Mouse (Mus musculus) heart, postnatal 0 days (tissue): ENCODE measurements around the gene Plagl2.
A peak's percentile ranks its signal among the peaks of the same experiment; 100 is the strongest.

ENCODE experiments used
- CTCF ChIP-seq: IDR thresholded peaks from 2 replicates; pipeline ENCODE4 v1.5.1; 2016; ENCODE audit warnings: antibody characterized with exemption, control low read depth, low read depth
- EP300 ChIP-seq: IDR thresholded peaks from 2 replicates; pipeline ENCODE4 v1.6.1; 2016; ENCODE audit warnings: antibody characterized with exemption, low read depth

DNA sequence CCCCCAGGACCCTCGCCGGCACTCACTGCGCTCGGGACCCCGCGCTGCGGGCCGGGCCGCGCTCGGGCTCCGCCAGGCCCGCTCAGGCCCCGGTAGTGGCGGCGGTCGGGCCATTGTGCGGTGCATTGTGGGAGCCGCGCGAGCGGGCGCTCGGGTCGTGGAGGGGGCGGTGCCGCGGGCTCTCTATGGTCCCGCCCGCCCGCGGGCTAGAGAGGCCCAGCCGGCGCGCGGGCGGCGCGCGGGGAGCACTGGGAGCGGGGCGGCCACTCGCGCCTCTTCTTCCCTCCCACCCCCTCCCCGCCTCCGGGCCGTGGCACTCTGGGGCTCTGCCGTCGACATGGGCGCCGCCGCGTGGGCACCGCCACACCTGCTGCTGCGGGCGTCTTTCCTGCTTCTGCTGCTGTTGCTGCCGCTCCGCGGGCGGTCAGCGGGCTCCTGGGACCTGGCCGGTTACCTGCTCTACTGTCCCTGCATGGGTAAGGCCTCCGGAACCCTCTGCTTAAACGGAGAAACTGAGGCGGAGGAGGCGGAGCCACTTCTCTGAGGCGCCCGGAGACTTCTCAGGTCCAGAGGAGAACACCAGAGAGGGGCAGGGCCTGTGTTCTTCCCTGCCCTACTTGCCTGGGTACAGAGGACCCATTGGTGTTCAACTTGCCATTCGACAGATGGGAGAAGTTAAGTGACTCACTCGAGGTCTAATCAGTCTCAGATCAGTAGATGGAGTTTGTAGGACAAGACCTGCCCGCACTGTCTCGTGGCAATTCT is at the start of gene Plagl2, which contains the start of gene Pofut1:
- TF ChIP-seq CTCF (peak; percentile 4; the same call in 1 of the 2 replicates), EP300 (no peak)
